Comparison of ENCODE assay signal across 9 mouse cellular contexts in genomic region chr17:31557947-31558542, GRCm38 (mm10). TPM values are rescaled to one million over a fixed set of nuclear protein-coding genes. Genes with fewer than 3 reads are reported as not detected.
A peak's percentile ranks its signal among the peaks of the same experiment; 100 is the strongest.
DNase-seq lines count a peak whose midpoint lies in the region; ATAC-seq and TF ChIP-seq lines count a peak whose summit lies in the region.
"Had no signal": no experiment of that assay in that cellular context is flagged by ENCODE, and none has a peak within 500 bp of the region (broad histone marks: within the 10 kb centered on the region; RNA-seq: fewer than 3 reads in every experiment).

No protein-coding gene starts in this region.

- peaks cover 7% of the 10 kb centered on the region in 2 experiments; a peak in 2 of 4 replicates for H3K4me1 ChIP-seq in heart, embryonic 14.5 days (ENCODE audit: control insufficient read depth in 2 of 2, insufficient read depth in 2 of 2, low read length in 2 of 2)
- H3K4me1 ChIP-seq in G1E (ENCODE audit: insufficient read depth, low read depth, low read length): peaks cover 15% of the 10 kb centered on the region
- H3K4me1 ChIP-seq in hindbrain, embryonic 15.5 days (replicated peaks): peaks cover 14% of the 10 kb centered on the region

- no peak overlapping the region for H3K9ac ChIP-seq in heart, embryonic 14.5 days (ENCODE audit: low read length)
- H3K9ac ChIP-seq in hindbrain, embryonic 15.5 days: no peak overlapping the region

- no peaks in the 10 kb centered on the region for H3K27me3 ChIP-seq in heart, embryonic 14.5 days (ENCODE audit: control insufficient read depth, insufficient read depth, low read length)
- peaks cover 12% of the 10 kb centered on the region; the same call in 1 of the 2 replicates for H3K27me3 ChIP-seq in G1E (ENCODE audit: insufficient read depth, low read length)
- no peaks in the 10 kb centered on the region for H3K27me3 ChIP-seq in hindbrain, embryonic 15.5 days
- H3K27me3 ChIP-seq: Patski had no signal

- 0 out of 4 replicates have a peak overlapping the region, but pooled peaks of 1 of the 2 experiments have one; percentile 1 for H3K27ac ChIP-seq in heart, embryonic 14.5 days (replicated peaks in 1 of 2; ENCODE audit: control insufficient read depth in 1 of 2, insufficient read depth in 1 of 2, low read depth in 2 of 2, low read length in 2 of 2)
- peak overlapping the region; percentile 31; the same call in 1 of the 2 replicates for H3K27ac ChIP-seq in hindbrain, embryonic 15.5 days (replicated peaks)

- H3K9me3 ChIP-seq in heart, embryonic 14.5 days (ENCODE audit: control insufficient read depth, low read length): no peaks in the 10 kb centered on the region
- H3K9me3 ChIP-seq in G1E (replicated peaks): no peaks in the 10 kb centered on the region
- no peaks in the 10 kb centered on the region for H3K9me3 ChIP-seq in hindbrain, embryonic 15.5 days

- H3K4me3 ChIP-seq in heart, embryonic 14.5 days (ENCODE audit: control insufficient read depth in 1 of 2, insufficient read depth in 1 of 2, low read depth in 1 of 2, low read length in 2 of 2): no peak overlapping the region
- H3K4me3 ChIP-seq in G1E (ENCODE audit: low read depth, low read length): peak overlapping the region; percentile 31
- no peak overlapping the region for H3K4me3 ChIP-seq in hindbrain, embryonic 15.5 days

- no peak for DNase-seq in heart, postnatal 10 days
- peak; percentile 38 for DNase-seq in G1E (ENCODE audit: low spot score)
- DNase-seq in neural tube, embryonic 10.5 days (ENCODE audit: extremely low spot score, low spot score): peak; percentile 29
- no peak for DNase-seq in right cerebral cortex, postnatal 14 days
- DNase-seq in layer of hippocampus, postnatal 36 days: no peak
- DNase-seq in urinary bladder, adult 18-20 months (ENCODE audit: low spot score in 2 of 2): no peak

- WGBS in heart, embryonic 14.5 days: 79% methylated on average over 10 of the region's 10 CpGs
- WGBS in hindbrain, embryonic 15.5 days: 79% methylated on average over 10 of the region's 10 CpGs

- 0 out of 2 replicates have a peak, but pooled peaks have one; percentile 11 for ATAC-seq in heart, embryonic 14.5 days (ENCODE audit: insufficient number of reproducible peaks, insufficient read depth, low FRiP score, low read depth)
- ATAC-seq in G1E (ENCODE audit: extremely low read depth, insufficient number of reproducible peaks, low FRiP score, poor library complexity, severe bottlenecking): peak; percentile 28; the same call in 1 of the 2 replicates
- ATAC-seq in hindbrain, embryonic 15.5 days (ENCODE audit: low FRiP score, low read depth): no peak
- ATAC-seq: Patski had no signal

- no peaks in the 10 kb centered on the region for H3K36me3 ChIP-seq in heart, embryonic 14.5 days (ENCODE audit: control insufficient read depth, insufficient read depth, low read length)
- H3K36me3 ChIP-seq in G1E (replicated peaks): no peaks in the 10 kb centered on the region
- no peaks in the 10 kb centered on the region for H3K36me3 ChIP-seq in hindbrain, embryonic 15.5 days

- intact Hi-C loops in heart, postnatal 10 days (cut with DNase I): no loop called here

- TF ChIP-seq CTCF in G1E (IDR thresholded peaks at IDR 0.05; ENCODE audit: low read depth, low read length): no peak

- no peak overlapping the region for H3K4me2 ChIP-seq in heart, embryonic 14.5 days (ENCODE audit: low read length)
- H3K4me2 ChIP-seq in hindbrain, embryonic 15.5 days: no peak overlapping the region

RNA-seq across cellular contexts. Expression of gene Pknox1, which starts 6.5 kb away (rescaled TPM):
- polyA plus RNA-seq in heart, embryonic 14.5 days (2014; fragmentation: Nextera tagmentation; extraction: Ambion mirVana): 19.1 and 19.4 TPM in 2 replicates
- total RNA-seq in heart, postnatal 10 days (2021): 10 to 100 TPM; 13.5 to 16.2 TPM
- total RNA-seq in G1E (2014; fragmentation: Nextera tagmentation) (30.4 and 34.8 TPM in 2 replicates), G1E (2017) (25.1 and 29.0 TPM in 2 replicates)
- polyA plus RNA-seq in G1E (2012): 6.2 and 8.5 TPM in 2 replicates
- polyA plus RNA-seq in hindbrain, embryonic 15.5 days (2015; fragmentation: Nextera tagmentation; extraction: Ambion mirVana): 33.9 and 36.7 TPM in 2 replicates
- 10 to 100 TPM; 14.6 to 17.2 TPM for total RNA-seq in layer of hippocampus, postnatal 36 days (2021)

RNA-seq across cellular contexts. Expression of gene Ndufv3, which starts 38.1 kb away (rescaled TPM):
- polyA plus RNA-seq in heart, embryonic 14.5 days (2014; fragmentation: Nextera tagmentation; extraction: Ambion mirVana): 748 and 805 TPM in 2 replicates
- 1,000 to 10,000 TPM; 1,163 to 1,168 TPM for total RNA-seq in heart, postnatal 10 days (2021)
- total RNA-seq in G1E (2014; fragmentation: Nextera tagmentation) (180 and 181 TPM in 2 replicates), G1E (2017) (693 and 773 TPM in 2 replicates)
- 528 and 713 TPM in 2 replicates for polyA plus RNA-seq in G1E (2012)
- 445 and 471 TPM in 2 replicates for polyA plus RNA-seq in hindbrain, embryonic 15.5 days (2015; fragmentation: Nextera tagmentation; extraction: Ambion mirVana)
- total RNA-seq in layer of hippocampus, postnatal 36 days (2021): 100 to 1,000 TPM; 267 to 275 TPM

RNA-seq across cellular contexts. Expression of gene Wdr4, which starts 38.3 kb away (rescaled TPM):
- 16.7 and 17.9 TPM in 2 replicates for polyA plus RNA-seq in heart, embryonic 14.5 days (2014; fragmentation: Nextera tagmentation; extraction: Ambion mirVana)
- total RNA-seq in heart, postnatal 10 days (2021): 10 to 100 TPM; 11.8 to 11.9 TPM
- total RNA-seq in G1E (2014; fragmentation: Nextera tagmentation) (13.0 and 21.2 TPM in 2 replicates), G1E (2017) (18.4 and 20.6 TPM in 2 replicates)
- 51.0 and 59.3 TPM in 2 replicates for polyA plus RNA-seq in G1E (2012)
- 37.2 and 38.1 TPM in 2 replicates for polyA plus RNA-seq in hindbrain, embryonic 15.5 days (2015; fragmentation: Nextera tagmentation; extraction: Ambion mirVana)
- 10 to 100 TPM; 19.5 to 22.6 TPM for total RNA-seq in layer of hippocampus, postnatal 36 days (2021)

Comparison
In these comparisons a context has a peak if more than half of its experiments do, and no peak if none do; other contexts are left out.
1. DNase-seq: peak in G1E (single experiment) and neural tube, embryonic 10.5 days (single experiment); none in heart, postnatal 10 days (0 of 2), right cerebral cortex, postnatal 14 days (single experiment), layer of hippocampus, postnatal 36 days (0 of 2) and urinary bladder, adult 18-20 months (0 of 2).